Mouse (Mus musculus) cerebellum, adult 11-12 months (tissue): ENCODE measurements around the gene Cygb.
A peak's percentile ranks its signal among the peaks of the same experiment; 100 is the strongest.
"Not testable (repeated sequence)": the region's sequence is repeated elsewhere in the genome, so short reads cannot be mapped to it uniquely, and the experiment has no call there.

Experiments used
- DNase-seq: peaks from one replicate; pipeline ENCODE4 v3.0.0; 2022

The Cygb gene

DNA sequence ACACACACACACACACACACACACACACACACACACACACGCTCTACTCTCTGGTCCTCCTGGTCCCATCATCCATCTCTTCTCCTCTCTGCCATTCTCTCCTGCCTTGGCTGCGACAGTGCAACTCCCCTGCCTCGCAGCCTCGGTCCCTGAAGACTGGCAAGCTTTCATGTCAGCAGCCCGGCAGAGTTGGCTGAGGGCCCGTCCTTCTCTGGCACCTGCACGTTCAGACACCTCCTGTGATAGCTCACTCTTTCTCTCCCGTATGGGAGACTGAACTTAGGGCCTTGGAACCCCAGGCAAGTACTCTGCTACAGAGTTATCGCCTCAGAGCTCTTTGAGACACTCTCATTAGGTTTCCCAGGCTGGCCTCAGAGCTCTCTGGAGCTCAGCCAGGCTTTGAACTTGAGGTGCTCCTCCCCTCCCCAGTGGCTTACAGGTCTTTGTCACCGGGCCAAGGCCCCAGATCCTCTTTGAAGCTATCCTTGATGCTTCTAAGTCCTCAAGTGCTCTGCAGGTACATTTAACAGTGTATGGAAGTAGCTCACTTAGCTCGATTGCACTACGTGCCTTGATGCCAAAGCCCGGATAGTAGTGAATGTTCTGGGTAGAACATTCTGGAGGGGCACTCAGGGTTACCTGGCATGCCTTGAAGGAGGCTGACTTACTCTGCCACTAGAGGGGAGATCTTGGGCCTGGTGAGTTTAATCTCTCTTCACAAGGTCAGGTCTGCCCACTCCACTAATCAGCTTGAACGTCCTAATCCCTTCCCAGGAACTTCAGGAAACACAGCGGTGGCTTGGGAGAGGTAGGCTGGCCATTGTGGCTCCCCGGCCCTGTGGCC, 2.5 kb upstream of the Cygb start:
- DNase-seq: peak; percentile 88

GRCm38 (mm10) chr11:116653709-116654221, 348 bp downstream of the Cygb start:
- DNase-seq: peak; percentile 83

DNA sequence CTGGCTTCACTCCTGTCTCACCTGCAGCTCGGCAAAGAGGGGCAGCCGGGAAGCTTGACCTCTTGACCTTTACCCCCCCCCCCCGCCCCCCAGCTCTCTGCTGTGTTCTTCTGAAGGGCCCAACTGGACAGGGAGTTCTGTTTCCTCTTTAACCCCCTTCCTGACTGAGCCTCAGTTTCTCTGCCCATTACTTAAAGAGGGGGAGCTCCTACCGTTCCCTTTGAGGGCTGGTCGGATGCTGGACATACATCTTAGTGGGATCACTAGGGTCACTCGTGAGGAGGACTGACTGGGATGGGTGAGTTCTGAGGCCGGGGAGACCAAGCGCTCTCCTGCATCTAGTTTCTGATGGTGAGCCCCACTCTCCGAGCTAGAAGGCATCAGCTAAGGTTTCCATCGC, 879 bp downstream of the Cygb start, which contains the start of gene Prcd:
TSS of gene Prcd (plus strand) at position 301 of the 400 bp plus-strand sequence.
- DNase-seq: no peak

DNA sequence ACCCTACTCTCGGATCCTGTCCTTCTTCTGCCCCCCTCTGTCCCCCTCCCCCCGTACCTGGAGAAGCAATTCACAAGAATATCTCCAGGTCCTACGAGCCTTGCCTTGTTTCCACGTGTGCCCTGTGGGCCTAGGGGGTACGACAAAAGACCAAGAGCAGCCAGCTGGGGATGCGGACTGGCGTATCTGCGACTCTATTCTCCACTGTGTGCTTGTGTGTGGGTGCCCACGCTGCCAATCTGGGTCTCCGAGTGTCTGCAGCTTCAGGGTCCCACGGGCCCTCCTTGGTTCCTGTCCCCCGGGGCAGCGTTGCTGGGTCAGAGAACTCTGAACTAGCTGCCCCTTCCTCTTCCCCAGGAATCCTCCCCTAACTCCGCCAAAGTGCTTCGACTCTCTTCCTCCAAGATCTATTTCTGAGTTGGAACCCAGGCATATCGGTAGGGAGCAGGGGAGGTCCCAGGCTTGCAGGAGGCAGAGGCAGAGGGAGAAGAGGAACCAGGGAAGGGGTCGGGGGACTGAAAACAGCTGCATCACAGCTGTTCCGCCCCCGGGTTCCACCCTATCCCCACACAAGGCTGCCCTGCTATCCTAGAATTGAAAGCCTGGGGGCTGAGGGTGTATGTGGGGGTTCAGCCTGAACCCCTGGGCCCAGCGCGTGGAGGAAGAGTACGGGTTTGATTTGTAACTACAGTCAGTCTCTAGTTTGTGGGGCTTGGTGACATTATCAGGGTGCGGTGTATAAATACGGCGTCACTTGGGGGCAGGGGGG, 1.6 kb downstream of the Cygb start:
- DNase-seq: peak; percentile 49

DNA sequence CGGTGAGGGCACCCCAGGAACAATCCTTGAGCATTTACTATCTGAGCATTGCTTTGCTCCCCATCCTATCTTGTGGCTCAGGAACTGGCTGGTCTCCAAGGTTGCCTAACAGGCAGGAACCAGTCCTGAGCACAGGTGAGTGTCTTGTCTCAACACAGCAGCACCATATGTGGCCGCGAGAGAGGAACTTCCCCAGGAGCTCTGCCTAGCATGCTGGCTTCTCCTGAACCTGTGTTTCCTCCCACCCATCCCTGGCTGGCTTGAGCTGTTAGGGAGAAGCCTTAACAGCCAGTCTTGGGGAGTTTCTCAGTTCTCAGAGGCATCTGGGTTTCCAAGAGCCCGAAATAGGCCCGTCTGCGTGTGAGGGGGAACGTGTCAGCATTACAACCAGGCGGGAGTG, 2.8 kb downstream of the Cygb start:
- DNase-seq: peak; percentile 49

DNA sequence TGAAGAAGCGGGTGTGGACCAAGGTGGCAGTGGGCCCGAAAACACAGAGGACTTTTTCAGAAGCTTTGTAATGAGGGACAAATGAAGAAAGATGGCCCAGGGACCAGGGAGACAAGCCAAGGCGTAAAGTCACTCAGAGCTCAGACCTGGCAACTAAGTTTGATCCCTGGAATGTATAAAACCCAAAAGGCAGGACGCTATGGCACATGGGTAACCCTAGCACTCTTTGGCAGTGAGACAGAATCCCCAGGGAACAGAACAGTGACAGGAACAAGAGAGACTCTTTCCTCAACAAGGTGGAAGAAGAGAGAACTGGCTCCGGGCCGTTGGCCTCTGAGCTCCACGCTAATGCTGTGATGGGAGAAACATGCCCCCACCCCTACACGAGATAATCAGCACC, 3.3 kb downstream of the Cygb start:
- DNase-seq: peak; percentile 39

DNA sequence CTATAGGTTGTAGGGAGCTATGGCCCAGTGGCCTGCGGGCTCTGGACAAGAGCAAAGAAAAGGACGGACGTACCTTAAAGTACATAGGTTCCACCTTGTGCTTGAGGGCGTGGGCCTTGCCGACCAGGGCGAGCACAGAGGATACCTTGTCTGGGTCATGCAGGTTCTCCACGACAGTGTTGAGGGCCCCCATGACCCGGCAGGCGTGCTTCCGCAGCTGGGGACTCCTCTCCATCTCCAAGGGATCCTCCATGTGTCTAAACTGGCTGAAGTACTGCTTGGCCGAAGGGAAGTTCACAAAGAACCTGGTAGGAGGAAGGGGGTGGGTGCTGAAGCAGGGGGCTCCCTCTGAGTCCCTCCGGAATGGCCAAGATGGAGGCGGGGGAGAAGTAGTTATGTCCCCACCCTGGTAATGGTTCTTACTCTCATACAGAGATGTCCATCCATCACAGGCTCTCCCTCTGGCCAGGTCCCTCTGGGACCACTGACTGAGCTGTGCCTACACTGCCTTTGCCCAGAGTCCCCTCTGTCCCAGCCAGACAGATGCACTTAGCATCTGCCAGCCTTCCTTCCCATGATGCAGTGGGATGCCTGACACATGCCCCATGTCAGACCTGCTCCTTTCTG, 4.3 kb downstream of the Cygb start:
- no peak for DNase-seq

- DNase-seq: no peak
Measured at GRCm38 (mm10) chr11:116648976-116649375, 5.1 kb downstream of the Cygb start.

- no peak for DNase-seq
Measured at GRCm38 (mm10) chr11:116648213-116648921, 5.7 kb downstream of the Cygb start.

GRCm38 (mm10) chr11:116647340-116647991, 6.6 kb downstream of the Cygb start:
- no peak for DNase-seq

DNA sequence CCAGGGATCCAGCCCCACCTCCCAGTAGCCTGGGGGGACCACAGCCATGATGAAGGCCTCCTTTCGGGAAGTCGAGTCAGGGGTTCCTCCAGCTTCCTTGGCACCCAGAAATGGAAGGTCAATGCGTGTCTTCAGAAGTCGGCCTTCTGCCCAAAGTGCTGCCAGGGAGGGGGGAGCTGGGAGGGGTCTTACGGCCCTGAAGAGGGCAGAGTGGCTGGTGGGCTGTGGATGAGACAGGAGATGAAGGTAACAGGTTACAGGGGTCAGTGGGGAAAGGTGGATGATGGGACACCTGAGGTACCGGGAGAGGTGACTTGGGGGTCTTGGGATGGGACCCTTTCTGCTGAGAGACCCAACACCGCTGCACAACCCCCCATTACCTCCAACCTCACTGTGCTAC, 7.3 kb downstream of the Cygb start:
- DNase-seq: no peak

DNA sequence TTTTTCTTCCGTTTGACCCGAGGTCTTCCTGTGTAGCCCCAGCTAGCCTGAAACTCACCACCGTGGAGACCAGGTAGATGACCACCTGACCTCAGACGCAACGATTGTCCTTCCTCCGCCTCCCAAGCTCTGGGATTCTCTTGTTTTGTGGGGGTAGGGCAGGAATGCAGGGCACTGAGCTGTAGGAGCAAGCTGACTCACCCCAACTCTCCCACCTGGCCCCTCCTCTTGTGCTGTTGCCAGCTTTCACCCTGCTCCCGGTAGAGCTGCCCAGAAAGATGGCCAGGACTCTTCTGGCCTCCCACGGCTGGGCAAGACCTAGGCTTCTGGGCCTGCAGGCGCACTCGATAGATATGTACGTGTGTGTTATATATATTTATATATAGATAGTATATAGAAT, 8.0 kb downstream of the Cygb start:
- peak; percentile 52 for DNase-seq

GRCm38 (mm10) chr11:116645446-116646110, 8.5 kb downstream of the Cygb start:
- no peak for DNase-seq

DNA sequence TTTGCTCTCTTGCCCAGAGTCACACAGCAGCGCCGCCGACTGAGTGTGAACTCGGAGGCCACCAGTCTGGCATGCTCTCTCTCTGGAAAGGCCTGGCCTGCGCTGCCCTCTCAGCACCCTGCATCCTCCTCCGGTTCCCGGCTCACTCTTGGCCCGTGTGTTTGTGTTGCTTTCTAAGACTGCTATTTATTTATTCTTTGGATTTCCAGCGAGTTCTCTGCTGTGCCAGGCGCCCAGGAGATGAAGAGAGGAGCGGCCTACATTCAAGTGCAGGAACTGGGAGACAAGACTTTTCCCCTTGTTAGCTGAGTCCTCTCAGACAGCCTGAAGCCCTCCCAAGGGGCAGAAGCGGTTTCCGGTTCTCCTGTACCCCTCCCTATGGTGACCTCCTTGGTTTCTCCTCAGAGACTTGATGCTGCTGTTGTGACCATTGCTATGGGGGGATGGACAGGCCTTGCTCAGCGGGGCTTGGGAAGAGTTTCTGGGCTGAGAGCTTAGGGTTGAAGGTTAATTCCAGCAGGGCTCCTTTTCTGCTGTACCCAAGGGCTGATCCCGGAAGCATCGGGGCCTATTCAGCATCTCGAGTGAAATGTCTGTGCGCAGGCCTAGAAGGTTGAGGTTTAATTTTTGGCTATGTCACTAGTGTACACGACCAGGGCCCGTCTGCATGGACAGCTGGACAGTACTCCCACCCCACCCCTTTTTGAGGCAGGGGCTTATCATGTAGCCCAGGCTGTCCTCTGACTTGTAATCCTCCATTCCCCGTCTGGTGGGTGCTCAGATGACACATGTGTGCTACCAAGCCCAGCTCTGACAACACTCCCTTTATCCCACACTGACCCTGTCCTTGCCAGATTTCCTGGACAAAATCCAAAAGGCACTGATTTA, 9.6 kb downstream of the Cygb start:
- no peak for DNase-seq

GRCm38 (mm10) chr11:116643579-116644224, 10.4 kb downstream of the Cygb start:
- DNase-seq: peak; percentile 65

DNA sequence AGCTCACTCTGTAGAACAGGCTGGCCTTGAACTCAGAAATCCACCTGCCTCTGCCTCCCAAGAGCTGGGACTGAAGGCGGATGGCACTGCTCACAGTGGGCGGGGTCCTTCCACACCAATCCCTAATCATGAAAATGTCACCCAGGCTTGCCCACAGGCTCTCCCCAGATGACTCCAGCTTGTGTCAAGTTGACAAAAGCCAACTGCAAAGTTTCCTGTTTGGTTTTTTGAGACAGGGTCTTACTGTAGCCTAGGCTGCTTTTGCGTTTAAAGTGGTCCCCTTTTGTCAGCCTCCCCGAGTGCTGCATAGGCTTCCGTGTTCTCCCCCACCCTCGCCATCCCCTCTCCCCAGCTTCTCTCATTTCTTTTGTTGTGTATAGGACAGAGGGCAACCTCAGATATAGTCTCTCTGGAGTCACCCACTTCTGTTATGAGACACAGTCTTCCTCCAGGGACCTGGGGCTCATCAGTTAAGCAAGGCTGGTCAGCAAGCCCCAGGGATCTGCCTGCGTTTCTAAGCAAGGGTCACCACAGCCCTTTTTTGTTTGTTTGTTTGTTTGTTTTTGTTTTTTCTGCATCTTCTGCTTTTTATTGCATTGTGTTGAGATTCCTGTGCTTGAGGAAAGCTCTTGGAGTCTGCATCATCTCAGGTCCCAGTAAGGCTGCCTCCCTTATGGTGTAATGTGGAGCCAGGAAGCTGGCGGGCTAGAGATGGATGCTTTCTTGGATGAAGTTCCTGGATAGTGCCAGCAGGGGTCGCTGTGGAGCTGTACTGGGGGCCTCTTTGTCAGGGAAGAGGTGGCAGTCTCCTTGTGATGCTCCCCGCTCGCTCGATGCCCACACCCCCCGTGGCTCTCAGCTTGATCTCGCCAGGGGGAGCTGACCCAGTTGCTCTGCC, 11.2 kb downstream of the Cygb start:
- DNase-seq: peak; percentile 91

GRCm38 (mm10) chr11:116641731-116642130, 12.4 kb downstream of the Cygb start:
- DNase-seq: no peak

GRCm38 (mm10) chr11:116641168-116641567, 12.9 kb downstream of the Cygb start:
- no peak for DNase-seq

GRCm38 (mm10) chr11:116636607-116637006, 17.5 kb downstream of the Cygb start:
- DNase-seq: not testable (repeated sequence)
